Mouse (Mus musculus) cerebellum, postnatal 14 days (tissue): Measurements from ENCODE around the gene Gps2.
"Not testable (repeated sequence)": the region's sequence is repeated elsewhere in the genome, so short reads cannot be mapped to it uniquely, and the experiment has no call there.

Experiments used
- DNase-seq, 2 experiments: peaks; one replicate each; pipeline ENCODE4 v3.0.0; 2021; ENCODE audit warnings: mixed read lengths in 2 of 2

Gene Gps2

GRCm38 (mm10) chr11:69937385-69937784, 23.7 kb downstream of the Gps2 start:
- no peak for DNase-seq

GRCm38 (mm10) chr11:69937834-69938233, 24.1 kb downstream of the Gps2 start:
- no peak for DNase-seq

- DNase-seq, result no peak
These were observed 24.8 kb downstream of the Gps2 start for GRCm38 (mm10) chr11:69938401-69938979.

- DNase-seq, result no peak
These were observed 25.5 kb downstream of the Gps2 start for GRCm38 (mm10) chr11:69939181-69939580.

- DNase-seq, result no peak
These were observed 26.0 kb downstream of the Gps2 start for GRCm38 (mm10) chr11:69939731-69940130.

- DNase-seq, result peak; percentile 72 to 85
These were observed 27.3 kb downstream of the Gps2 start for GRCm38 (mm10) chr11:69940962-69941361.

GRCm38 (mm10) chr11:69945216-69945615, 31.5 kb downstream of the Gps2 start:
- no peak for DNase-seq

GRCm38 (mm10) chr11:69945997-69946891, 32.6 kb downstream of the Gps2 start:
- peak in 1 of 2 experiments; percentile 31 for DNase-seq

GRCm38 (mm10) chr11:69947337-69948065, 33.8 kb downstream of the Gps2 start:
- DNase-seq, result peak in 1 of 2 experiments; percentile 57

- peak; percentile 82 to 92 for DNase-seq
These were observed 34.5 kb downstream of the Gps2 start, which contains the start of gene Slc2a4 for GRCm38 (mm10) chr11:69948066-69948762. Gene Slc2a4 (minus strand): TSS chr11:69948188.

GRCm38 (mm10) chr11:69948763-69949150, 35.1 kb downstream of the Gps2 start:
- peak; percentile 90 to 95 for DNase-seq

GRCm38 (mm10) chr11:69950807-69951459, 37.2 kb downstream of the Gps2 start:
- peak in 1 of 2 experiments; percentile 48 for DNase-seq

- DNase-seq, result no peak
These were observed 38.6 kb downstream of the Gps2 start for GRCm38 (mm10) chr11:69952274-69952673.

GRCm38 (mm10) chr11:69953267-69953915, 39.7 kb downstream of the Gps2 start:
- DNase-seq, result no peak

GRCm38 (mm10) chr11:69955618-69956017, 41.9 kb downstream of the Gps2 start:
- DNase-seq, result not testable (repeated sequence)

GRCm38 (mm10) chr11:69956218-69956617, 42.5 kb downstream of the Gps2 start:
- DNase-seq, result no peak

GRCm38 (mm10) chr11:69960616-69961015, 46.9 kb downstream of the Gps2 start:
- DNase-seq, result peak in 1 of 2 experiments; percentile 63

- no peak for DNase-seq
These were observed 48.2 kb downstream of the Gps2 start for GRCm38 (mm10) chr11:69961841-69962240.

GRCm38 (mm10) chr11:69964650-69965270, 51.1 kb downstream of the Gps2 start, which contains the start of gene Cldn7:
Gene Cldn7 (plus strand): TSS chr11:69964779.
- no peak for DNase-seq

GRCm38 (mm10) chr11:69965271-69966005, 51.8 kb downstream of the Gps2 start:
- no peak for DNase-seq
